Mouse (Mus musculus) embryonic facial prominence, embryonic 14.5 days (tissue): ENCODE measurements around the gene Dnah6. TPM values are rescaled to one million over a fixed set of nuclear protein-coding genes. Genes with fewer than 3 reads are reported as not detected.

Experiments used
- ATAC-seq: fragments of 200-750 bp; cut with Nextera tagmentation; 2 replicates; pipeline ENCODE4 v1.8.0; 2017; ENCODE audit warnings: low read depth, moderate number of reproducible peaks, moderate TSS enrichment
- DNase-seq: peaks from one replicate; pipeline ENCODE4 v3.0.0-alpha.2; 2015; ENCODE audit warnings: low spot score
- H3K27ac ChIP-seq: fragments of 300-500 bp; sonication (generic); replicated peaks from 2 replicates; pipeline ENCODE4 v1.5.1; 2014; ENCODE audit warnings: low read depth, mild to moderate bottlenecking, low read length, moderate library complexity
- H3K27me3 ChIP-seq: fragments of 300-500 bp; sonication (generic); replicated peaks from 2 replicates; pipeline ENCODE4 v1.6.1; 2014; ENCODE audit warnings: low read length; ENCODE audit not compliant: control insufficient read depth, insufficient read depth
- H3K36me3 ChIP-seq: fragments of 300-500 bp; sonication (generic); 2 replicates; pipeline ENCODE4 v1.6.1; 2014; ENCODE audit warnings: low read length, mixed read lengths; ENCODE audit not compliant: control insufficient read depth, insufficient read depth
- H3K4me1 ChIP-seq: fragments of 300-500 bp; sonication (generic); 2 replicates; pipeline ENCODE4 v1.6.1; 2014; ENCODE audit warnings: antibody characterized with exemption, low read length; ENCODE audit not compliant: control insufficient read depth, insufficient read depth
- H3K4me2 ChIP-seq: fragments of 300-500 bp; sonication (generic); 2 replicates; pipeline ENCODE4 v1.6.1; 2014; ENCODE audit warnings: low read depth, mild to moderate bottlenecking, low read length, moderate library complexity, mixed read lengths
- H3K4me3 ChIP-seq: fragments of 300-500 bp; sonication (generic); 2 replicates; pipeline ENCODE4 v1.5.1; 2014; ENCODE audit warnings: low read depth, mild to moderate bottlenecking, low read length
- H3K9ac ChIP-seq: fragments of 300-500 bp; sonication (generic); 2 replicates; pipeline ENCODE4 v1.6.1; 2014; ENCODE audit warnings: low read depth, mild to moderate bottlenecking, low read length, moderate library complexity, mixed read lengths
- H3K9me3 ChIP-seq: fragments of 300-500 bp; sonication (generic); 2 replicates; pipeline ENCODE4 v1.6.1; 2016; ENCODE audit warnings: low read length; ENCODE audit not compliant: control insufficient read depth
- WGBS: fragments of 180-500 bp; shearing (Covaris S2); extraction: QIAGEN DNeasy Blood & Tissue Kit; methylation state at CpG from one replicate; pipeline ENCODE4 v1.1.7; 2014; 5-methylcytosine and 5-hydroxymethylcytosine counted together
- polyA plus RNA-seq: library from polyadenylated mRNA; unstranded; fragments of >200 nt; fragmentation: Nextera tagmentation; extraction: Ambion mirVana; gene quantifications from 2 replicates; pipeline ENCODE4 v1.2.1, GENCODE M21; 2014

Gene Dnah6
- polyA plus RNA-seq, 1 experiment from 2014 or later = 0.42 TPM

- Histone ChIP-seq H3K27ac (no peak overlapping the region), H3K36me3 (no peaks in the 10 kb centered on the region), H3K4me3 (no peak overlapping the region), H3K4me1 (no peaks in the 10 kb centered on the region), H3K9ac (no peak overlapping the region), H3K9me3 (peaks cover 7% of the 10 kb centered on the region; the same call in 1 of the 2 replicates), H3K4me2 (no peak overlapping the region), H3K27me3 (no peaks in the 10 kb centered on the region)
- 91% methylated on average over 6 of the region's 6 CpGs for WGBS
- DNase-seq (no peak), ATAC-seq (no peak)
These were observed 166.6 kb downstream of the Dnah6 start for GRCm38 (mm10) chr6:73054807-73055206.

GRCm38 (mm10) chr6:73053526-73053925 lies 167.9 kb downstream of the Dnah6 start:
- Histone ChIP-seq H3K4me3 (no peak overlapping the region), H3K4me1 (no peaks in the 10 kb centered on the region), H3K9me3 (peaks cover 7% of the 10 kb centered on the region; the same call in 1 of the 2 replicates), H3K27me3 (no peaks in the 10 kb centered on the region), H3K27ac (no peak overlapping the region), H3K9ac (no peak overlapping the region), H3K4me2 (no peak overlapping the region), H3K36me3 (no peaks in the 10 kb centered on the region)
- ATAC-seq (no peak), DNase-seq (no peak)
- WGBS = 89% methylated on average over 9 of the region's 9 CpGs

GRCm38 (mm10) chr6:73047259-73047658 lies 174.2 kb downstream of the Dnah6 start:
- Histone ChIP-seq H3K9ac (no peak overlapping the region), H3K9me3 (no peaks in the 10 kb centered on the region), H3K4me2 (no peak overlapping the region), H3K27me3 (no peaks in the 10 kb centered on the region), H3K27ac (no peak overlapping the region), H3K4me3 (no peak overlapping the region), H3K4me1 (no peaks in the 10 kb centered on the region), H3K36me3 (no peaks in the 10 kb centered on the region)
- ATAC-seq (no peak), DNase-seq (no peak)
- WGBS = 77% methylated on average over 7 of the region's 7 CpGs

- WGBS = 79% methylated on average over 3 of the region's 3 CpGs
- Histone ChIP-seq H3K4me3 (no peak overlapping the region), H3K27ac (no peak overlapping the region), H3K36me3 (no peaks in the 10 kb centered on the region), H3K4me2 (no peak overlapping the region), H3K27me3 (no peaks in the 10 kb centered on the region), H3K9ac (no peak overlapping the region), H3K9me3 (no peaks in the 10 kb centered on the region), H3K4me1 (no peaks in the 10 kb centered on the region)
- no peak for ATAC-seq
- no peak for DNase-seq
These were observed 175.5 kb downstream of the Dnah6 start for GRCm38 (mm10) chr6:73045944-73046343.

- Histone ChIP-seq H3K36me3 (no peaks in the 10 kb centered on the region), H3K9ac (no peak overlapping the region), H3K9me3 (no peaks in the 10 kb centered on the region), H3K4me1 (no peaks in the 10 kb centered on the region), H3K27me3 (no peaks in the 10 kb centered on the region), H3K4me2 (no peak overlapping the region), H3K4me3 (no peak overlapping the region), H3K27ac (no peak overlapping the region)
- 73% methylated on average over 6 of the region's 6 CpGs for WGBS
- DNase-seq = no peak
- no peak for ATAC-seq
These were observed 179.2 kb downstream of the Dnah6 start for GRCm38 (mm10) chr6:73042278-73042677.

- Histone ChIP-seq H3K27me3 (no peaks in the 10 kb centered on the region), H3K9me3 (no peaks in the 10 kb centered on the region), H3K36me3 (no peaks in the 10 kb centered on the region), H3K4me1 (no peaks in the 10 kb centered on the region), H3K9ac (no peak overlapping the region), H3K27ac (no peak overlapping the region), H3K4me2 (no peak overlapping the region), H3K4me3 (no peak overlapping the region)
- no peak for DNase-seq
- WGBS = 84% methylated on average over 2 of the region's 2 CpGs
- no peak for ATAC-seq
These were observed 183.2 kb downstream of the Dnah6 start for GRCm38 (mm10) chr6:73038291-73038690.

GRCm38 (mm10) chr6:73028853-73029252 lies 192.6 kb downstream of the Dnah6 start:
- H3K27me3 ChIP-seq = no peaks in the 10 kb centered on the region
- H3K9ac ChIP-seq = no peak overlapping the region
- 98% methylated on average over 3 of the region's 3 CpGs for WGBS
- H3K36me3 ChIP-seq = no peaks in the 10 kb centered on the region
- no peak overlapping the region for H3K4me3 ChIP-seq
- ATAC-seq (no peak), DNase-seq (no peak)
- peaks cover 5% of the 10 kb centered on the region; the same call in 1 of the 2 replicates for H3K4me1 ChIP-seq
- H3K4me2 ChIP-seq = no peak overlapping the region
- H3K9me3 ChIP-seq = no peaks in the 10 kb centered on the region
- no peak overlapping the region for H3K27ac ChIP-seq

GRCm38 (mm10) chr6:73027881-73028280 lies 193.6 kb downstream of the Dnah6 start:
- no peaks in the 10 kb centered on the region for H3K36me3 ChIP-seq
- no peak overlapping the region for H3K4me3 ChIP-seq

GRCm38 (mm10) chr6:73026898-73027297 lies 194.6 kb downstream of the Dnah6 start:
- DNase-seq = peak; percentile 44
- Histone ChIP-seq H3K36me3 (no peaks in the 10 kb centered on the region), H3K4me3 (no peak overlapping the region), H3K4me1 (peaks cover 5% of the 10 kb centered on the region; the same call in 1 of the 2 replicates), H3K9me3 (no peaks in the 10 kb centered on the region), H3K4me2 (no peak overlapping the region), H3K9ac (no peak overlapping the region), H3K27ac (no peak overlapping the region), H3K27me3 (no peaks in the 10 kb centered on the region)
- WGBS = 32% methylated on average over 6 of the region's 6 CpGs
- ATAC-seq = no peak

More at GRCm38 (mm10) chr6:73027881-73028280, 193.6 kb downstream of the Dnah6 start:
- H3K27ac ChIP-seq = no peak overlapping the region
- DNase-seq (no peak), ATAC-seq (peak; percentile 30; the same call in 1 of the 2 replicates)
- peaks cover 5% of the 10 kb centered on the region; the same call in 1 of the 2 replicates for H3K4me1 ChIP-seq
- WGBS = 74% methylated on average over 4 of the region's 4 CpGs
- H3K9me3 ChIP-seq = no peaks in the 10 kb centered on the region
- no peaks in the 10 kb centered on the region for H3K27me3 ChIP-seq
- no peak overlapping the region for H3K9ac ChIP-seq
- H3K4me2 ChIP-seq = no peak overlapping the region
